Mouse (Mus musculus) lung, embryonic 16.5 days (tissue): ENCODE measurements around the gene Kif26b. TPM values are rescaled to one million over a fixed set of nuclear protein-coding genes. Genes with fewer than 3 reads are reported as not detected.
A peak's percentile ranks its signal among the peaks of the same experiment; 100 is the strongest.

Experiments used
- ATAC-seq: fragments of 200-750 bp; cut with Nextera tagmentation; 2 replicates; pipeline ENCODE4 v1.8.0; 2017; ENCODE audit warnings: low read depth, mild to moderate bottlenecking, moderate library complexity
- H3K27ac ChIP-seq: fragments of 300-500 bp; sonication (generic); 2 replicates; pipeline ENCODE4 v1.5.1; 2014; ENCODE audit warnings: mild to moderate bottlenecking, control low read depth, low read length
- H3K27me3 ChIP-seq: fragments of 300-500 bp; sonication (generic); 2 replicates; pipeline ENCODE4 v1.6.1; 2014; ENCODE audit warnings: low read depth, low read length, mixed read lengths; ENCODE audit not compliant: control insufficient read depth, insufficient read depth
- H3K36me3 ChIP-seq: fragments of 300-500 bp; sonication (generic); 2 replicates; pipeline ENCODE4 v1.6.1; 2014; ENCODE audit warnings: low read length; ENCODE audit not compliant: control insufficient read depth, insufficient read depth
- H3K4me1 ChIP-seq: fragments of 300-500 bp; sonication (generic); replicated peaks from 2 replicates; pipeline ENCODE4 v1.6.1; 2014; ENCODE audit warnings: low read length, mixed read lengths; ENCODE audit not compliant: control insufficient read depth, insufficient read depth
- H3K4me2 ChIP-seq: fragments of 300-500 bp; sonication (generic); 2 replicates; pipeline ENCODE4 v1.6.1; 2014; ENCODE audit warnings: low read depth, low read length, control low read depth
- H3K4me3 ChIP-seq: fragments of 300-500 bp; sonication (generic); 2 replicates; pipeline ENCODE4 v1.5.1; 2014; ENCODE audit warnings: mild to moderate bottlenecking, low read length, control low read depth
- H3K9ac ChIP-seq: fragments of 300-500 bp; sonication (generic); 2 replicates; pipeline ENCODE4 v1.6.1; 2014; ENCODE audit warnings: low read length, control low read depth
- H3K9me3 ChIP-seq: fragments of 300-500 bp; sonication (generic); 2 replicates; pipeline ENCODE4 v1.6.1; 2016; ENCODE audit warnings: low read length; ENCODE audit not compliant: control insufficient read depth
- WGBS: fragments of 180-500 bp; shearing (Covaris S2); extraction: QIAGEN DNeasy Blood & Tissue Kit; methylation state at CpG from one replicate; pipeline ENCODE4 v1.1.7; 2014; 5-methylcytosine and 5-hydroxymethylcytosine counted together
- polyA plus RNA-seq: library from polyadenylated mRNA; unstranded; fragments of >200 nt; fragmentation: Nextera tagmentation; extraction: Ambion mirVana; gene quantifications from 2 replicates; pipeline ENCODE4 v1.2.1, GENCODE M21; 2015

Kif26b gene
- polyA plus RNA-seq, 1 experiment from 2014 or later: 0.68 TPM

GRCm38 (mm10) chr1:178960015-178960559, 431.2 kb downstream of the Kif26b start:
- Histone ChIP-seq H3K9me3 (no peaks in the 10 kb centered on the region), H3K9ac (no peak overlapping the region), H3K4me2 (no peak overlapping the region), H3K4me1 (no peaks in the 10 kb centered on the region), H3K27ac (no peak overlapping the region), H3K4me3 (no peak overlapping the region), H3K36me3 (no peaks in the 10 kb centered on the region), H3K27me3 (no peaks in the 10 kb centered on the region)
- peak; percentile 51; the same call in 1 of the 2 replicates for ATAC-seq
- 46% methylated on average over 7 of the region's 7 CpGs for WGBS

- WGBS: 74% methylated on average over 9 of the region's 9 CpGs
These were observed 432.7 kb downstream of the Kif26b start for GRCm38 (mm10) chr1:178961661-178962060.

GRCm38 (mm10) chr1:178972055-178972454, 443.1 kb downstream of the Kif26b start:
- no peak for ATAC-seq
- Histone ChIP-seq H3K4me2 (no peak overlapping the region), H3K27me3 (no peaks in the 10 kb centered on the region), H3K9ac (no peak overlapping the region), H3K36me3 (no peaks in the 10 kb centered on the region), H3K4me1 (no peaks in the 10 kb centered on the region), H3K27ac (no peak overlapping the region), H3K9me3 (no peaks in the 10 kb centered on the region), H3K4me3 (no peak overlapping the region)
- WGBS: 90% methylated on average over 10 of the region's 10 CpGs

More at GRCm38 (mm10) chr1:178961661-178962060, 432.7 kb downstream of the Kif26b start:
- Histone ChIP-seq H3K9ac (no peak overlapping the region), H3K4me3 (no peak overlapping the region), H3K27ac (no peak overlapping the region), H3K4me2 (no peak overlapping the region), H3K27me3 (no peaks in the 10 kb centered on the region), H3K36me3 (no peaks in the 10 kb centered on the region), H3K9me3 (no peaks in the 10 kb centered on the region), H3K4me1 (no peaks in the 10 kb centered on the region)
- no peak for ATAC-seq

- Histone ChIP-seq H3K27me3 (no peaks in the 10 kb centered on the region), H3K36me3 (no peaks in the 10 kb centered on the region), H3K27ac (no peak overlapping the region), H3K9me3 (no peaks in the 10 kb centered on the region), H3K9ac (no peak overlapping the region), H3K4me1 (peaks cover 8% of the 10 kb centered on the region), H3K4me2 (no peak overlapping the region), H3K4me3 (no peak overlapping the region)
- 35% methylated on average over 8 of the region's 8 CpGs for WGBS
- peak; percentile 91 for ATAC-seq
These were observed 449.8 kb downstream of the Kif26b start for GRCm38 (mm10) chr1:178978617-178979245.

- Histone ChIP-seq H3K4me2 (no peak overlapping the region), H3K9ac (no peak overlapping the region), H3K27me3 (no peaks in the 10 kb centered on the region), H3K4me3 (no peak overlapping the region), H3K36me3 (no peaks in the 10 kb centered on the region), H3K4me1 (peaks cover 8% of the 10 kb centered on the region), H3K27ac (no peak overlapping the region), H3K9me3 (no peaks in the 10 kb centered on the region)
- no peak for ATAC-seq
These were observed 451.3 kb downstream of the Kif26b start for GRCm38 (mm10) chr1:178980185-178980584.

GRCm38 (mm10) chr1:178981641-178982040, 452.7 kb downstream of the Kif26b start:
- Histone ChIP-seq H3K27me3 (no peaks in the 10 kb centered on the region), H3K4me1 (peaks cover 8% of the 10 kb centered on the region), H3K27ac (no peak overlapping the region), H3K4me2 (no peak overlapping the region), H3K4me3 (no peak overlapping the region), H3K36me3 (no peaks in the 10 kb centered on the region), H3K9me3 (no peaks in the 10 kb centered on the region), H3K9ac (no peak overlapping the region)
- ATAC-seq: no peak
- WGBS: 67% methylated on average over 5 of the region's 5 CpGs

- no peak for ATAC-seq
These were observed 459.3 kb downstream of the Kif26b start for GRCm38 (mm10) chr1:178988176-178988575.

More at GRCm38 (mm10) chr1:178988176-178988575, 459.3 kb downstream of the Kif26b start:
- WGBS: 39% methylated on average over 1 of the region's 1 CpGs
- H3K36me3 ChIP-seq: no peaks in the 10 kb centered on the region
- H3K27ac ChIP-seq: no peak overlapping the region
- no peaks in the 10 kb centered on the region for H3K27me3 ChIP-seq
- no peak overlapping the region for H3K4me2 ChIP-seq
- no peak overlapping the region for H3K9ac ChIP-seq
- no peak overlapping the region for H3K4me3 ChIP-seq
- H3K4me1 ChIP-seq: peaks cover 5% of the 10 kb centered on the region; the same call in 1 of the 2 replicates
- no peaks in the 10 kb centered on the region for H3K9me3 ChIP-seq

Other genes with a start within 250 kb of the Kif26b start
- 113 and 141 TPM in 2 replicates for gene Cox20, start 210.0 kb upstream of the Kif26b start, polyA plus RNA-seq
- 209 and 239 TPM in 2 replicates for gene Hnrnpu, start 191.3 kb upstream of the Kif26b start, polyA plus RNA-seq
- gene Efcab2, start 123.0 kb upstream of the Kif26b start, polyA plus RNA-seq: 6.0 and 6.5 TPM in 2 replicates